Mouse (Mus musculus) CH12.LX (cell line): ENCODE data around the gene Exo5. TPM values are rescaled to one million over a fixed set of nuclear protein-coding genes. Genes with fewer than 3 reads are reported as not detected.

Experiments
- DNase-seq: peaks from one replicate; pipeline ENCODE4 v3.0.0-alpha.2; 2013; ENCODE audit errors: extremely low read depth
- H3K27ac ChIP-seq: 2 replicates; pipeline ENCODE4 v1.5.1; 2012; ENCODE audit warnings: low read depth, mild to moderate bottlenecking, control low read depth, moderate library complexity; ENCODE audit not compliant: insufficient read depth
- H3K27me3 ChIP-seq: replicated peaks from 2 replicates; pipeline ENCODE3; 2012; ENCODE audit warnings: inconsistent platforms
- H3K36me3 ChIP-seq, 2 experiments: replicated peaks in 1 of 2; 2 replicates each; pipeline versions ENCODE3 to v1.6.1; 2012; ENCODE audit warnings: inconsistent platforms in 1 of 2, low read length in 1 of 2, mild to moderate bottlenecking in 1 of 2, mixed read lengths in 1 of 2, moderate library complexity in 1 of 2; ENCODE audit not compliant: control insufficient read depth in 1 of 2, insufficient read depth in 1 of 2
- H3K4me1 ChIP-seq, 2 experiments: 2 replicates each; pipeline ENCODE4 v1.6.1; 2012; ENCODE audit warnings: inconsistent platforms in 1 of 2, moderate library complexity in 1 of 2; ENCODE audit not compliant: insufficient read depth in 2 of 2, control insufficient read depth in 1 of 2
- H3K4me2 ChIP-seq: 2 replicates; pipeline ENCODE4 v1.6.1; 2012; ENCODE audit warnings: low read depth, mild to moderate bottlenecking, control low read depth; ENCODE audit not compliant: poor library complexity, insufficient read depth, severe bottlenecking
- H3K4me3 ChIP-seq, 3 experiments: fragments of 150-350 bp in 1 of 3; sonication (generic) in 1 of 3; replicated peaks in 1 of 3; 2 replicates each; pipeline versions ENCODE3 to v1.5.1; 2011 to 2012; ENCODE audit warnings: low read depth in 2 of 3, low read length in 2 of 3, mild to moderate bottlenecking in 2 of 3, moderate library complexity in 2 of 3, control low read depth in 1 of 3, improper control_type of control experiment in 1 of 3, inconsistent platforms in 1 of 3, mixed read lengths in 1 of 3; ENCODE audit not compliant: poor library complexity in 1 of 3
- H3K79me2 ChIP-seq: replicated peaks from 2 replicates; pipeline ENCODE4 v1.6.1; 2012; ENCODE audit warnings: mild to moderate bottlenecking, moderate library complexity; ENCODE audit not compliant: control insufficient read depth, poor library complexity, insufficient read depth, severe bottlenecking; ENCODE audit errors: extremely low read depth
- H3K9ac ChIP-seq: 2 replicates; pipeline ENCODE4 v1.6.1; 2012; ENCODE audit warnings: low read depth, mild to moderate bottlenecking, control low read depth, moderate library complexity; ENCODE audit not compliant: insufficient read depth
- H3K9me3 ChIP-seq: replicated peaks from 2 replicates; pipeline ENCODE3; 2012; ENCODE audit warnings: low read length, inconsistent platforms, mixed read lengths
- BHLHE40 ChIP-seq: IDR thresholded peaks from 2 replicates; pipeline ENCODE4 v1.6.1; 2011; ENCODE audit warnings: mild to moderate bottlenecking, low read depth, low read length, improper control_type of control experiment
- CTCF ChIP-seq, 2 experiments: IDR thresholded peaks in 1 of 2; conservative IDR thresholded peaks in 1 of 2; 2 replicates each; pipeline ENCODE4 v1.5.1; 2011 to 2012; ENCODE audit warnings: low read depth in 2 of 2, low read length in 2 of 2, improper control_type of control experiment in 1 of 2, inconsistent platforms in 1 of 2, mild to moderate bottlenecking in 1 of 2, moderate library complexity in 1 of 2
- IRF4 ChIP-seq: IDR thresholded peaks from 2 replicates; pipeline ENCODE4 v1.6.1; 2014; ENCODE audit warnings: low read depth, mild to moderate bottlenecking, inconsistent platforms, low read length, improper control_type of control experiment
- JUN ChIP-seq: IDR thresholded peaks from 2 replicates; pipeline ENCODE4 v1.6.1; 2011; ENCODE audit warnings: low read depth, mild to moderate bottlenecking, low read length, improper control_type of control experiment, moderate library complexity; ENCODE audit not compliant: insufficient read depth
- JUND ChIP-seq: conservative IDR thresholded peaks from 2 replicates; pipeline ENCODE4 v1.6.1; 2011; ENCODE audit warnings: low read depth, low read length, improper control_type of control experiment
- MAFK ChIP-seq: IDR thresholded peaks from 2 replicates; pipeline ENCODE4 v1.6.1; 2011; ENCODE audit warnings: low read length, improper control_type of control experiment; ENCODE audit not compliant: insufficient replicate concordance
- MAX ChIP-seq: IDR thresholded peaks from 2 replicates; pipeline ENCODE4 v1.6.1; 2011; ENCODE audit warnings: low read length, improper control_type of control experiment
- MXI1 ChIP-seq: IDR thresholded peaks from 2 replicates; pipeline ENCODE4 v1.6.1; 2011; ENCODE audit warnings: mild to moderate bottlenecking, low read depth, low read length, improper control_type of control experiment
- MYC ChIP-seq: IDR thresholded peaks from 2 replicates; pipeline ENCODE4 v1.6.1; 2011; ENCODE audit warnings: low read depth, mild to moderate bottlenecking, improper control_type of control experiment, low read length
- NRF1 ChIP-seq: IDR thresholded peaks from 2 replicates; pipeline ENCODE4 v1.6.1; 2014; ENCODE audit warnings: low read depth, mild to moderate bottlenecking, inconsistent platforms, low read length, improper control_type of control experiment, moderate library complexity
- RAD21 ChIP-seq: IDR thresholded peaks from 2 replicates; pipeline ENCODE4 v1.6.1; 2011; ENCODE audit warnings: low read depth, mild to moderate bottlenecking, low read length, improper control_type of control experiment, moderate library complexity
- RCOR1 ChIP-seq: conservative IDR thresholded peaks from 2 replicates; pipeline ENCODE4 v1.6.1; 2012; ENCODE audit warnings: low read depth, mild to moderate bottlenecking, inconsistent platforms, low read length, improper control_type of control experiment
- SIN3A ChIP-seq: IDR thresholded peaks from 2 replicates; pipeline ENCODE4 v1.6.1; 2012; ENCODE audit warnings: low read length, improper control_type of control experiment, inconsistent platforms
- SMC3 ChIP-seq: IDR thresholded peaks from 2 replicates; pipeline ENCODE4 v1.6.1; 2011; ENCODE audit warnings: low read depth, low read length, improper control_type of control experiment
- UBTF ChIP-seq: IDR thresholded peaks from 2 replicates; pipeline ENCODE4 v1.6.1; 2012; ENCODE audit warnings: low read depth, mild to moderate bottlenecking, inconsistent platforms, low read length, improper control_type of control experiment, moderate library complexity
- USF1 ChIP-seq: IDR thresholded peaks from 2 replicates; pipeline ENCODE4 v1.6.1; 2014; ENCODE audit warnings: low read depth, mild to moderate bottlenecking, inconsistent platforms, low read length, improper control_type of control experiment
- USF2 ChIP-seq: conservative IDR thresholded peaks from 2 replicates; pipeline ENCODE4 v1.6.1; 2011; ENCODE audit warnings: low read depth, low read length, improper control_type of control experiment
- ZKSCAN1 ChIP-seq: IDR thresholded peaks from 2 replicates; pipeline ENCODE4 v1.6.1; 2012; ENCODE audit warnings: low read depth, inconsistent platforms, low read length, improper control_type of control experiment, borderline replicate concordance
- dilution Hi-C: fragments of 300-500 bp; cut with MboI; formaldehyde crosslinking; loops from 2 replicates; pipeline ENCODE4 v1.14.3; 2020; ENCODE audit warnings: low sequenced_read_pairs; ENCODE audit not compliant: extremely low pct_unique_long_range_greater_than_20kb, extremely low pct_ligation_motif_present
- in situ Hi-C: fragments of 300-500 bp; cut with MboI; formaldehyde crosslinking; loops from 3 replicates; pipeline ENCODE4 v1.14.3; 2019; ENCODE audit warnings: low sequenced_read_pairs, low pct_ligation_motif_present, low pct_unique_long_range_greater_than_20kb, mixed read lengths
- polyA plus RNA-seq: library from polyadenylated mRNA; unstranded; fragments of >175 nt; gene quantifications from 2 replicates; pipeline ENCODE4 v1.2.1, GENCODE M21; 2012; ENCODE audit warnings: low read depth; ENCODE audit not compliant: insufficient read length
- total RNA-seq, 2 experiments: library from RNA; depleted of rRNA; stranded (reverse); fragments of 300-350 nt in 1 of 2; fragments of >200 nt in 1 of 2; gene quantifications; 2 replicates each; pipeline ENCODE4 v1.2.3; 2012 to 2014

The Exo5 gene
- total and polyA plus RNA-seq, 3 experiments: 13.4 to 25.3 (median 23.0) TPM

GRCm38 (mm10) chr4:120928686-120929085, 3.9 kb upstream of the Exo5 start:
- peaks cover 0 to 3% of the 10 kb centered on the region in 2 experiments; a peak in 1 of 4 replicates for H3K4me1 ChIP-seq
- no peaks in the 10 kb centered on the region for H3K27me3 ChIP-seq
- no peak overlapping the region for H3K27ac ChIP-seq
- H3K9ac ChIP-seq: no peak overlapping the region
- H3K4me3 ChIP-seq: no peak overlapping the region
- H3K36me3 ChIP-seq: peaks cover 0 to 7% of the 10 kb centered on the region in 2 experiments
- TF ChIP-seq RAD21: no peak; the same call in 1 of the 2 replicates
- TF ChIP-seq RCOR1: no peak
- TF ChIP-seq NRF1: no peak
- TF ChIP-seq CTCF (conservative IDR thresholded peaks at IDR 0.05 in 1 of 2, IDR thresholded peaks at IDR 0.05 in 1 of 2; ENCODE audit: low read depth in 2 of 2, low read length in 2 of 2): peak in 1 of 2 experiments; percentile 45; a peak in 2 of 4 replicates
- TF ChIP-seq SMC3: peak; percentile 25; the same call in 1 of the 2 replicates
- no peak for TF ChIP-seq MAX
- TF ChIP-seq JUN: no peak
- H3K9me3 ChIP-seq: peaks cover 11% of the 10 kb centered on the region
- dilution Hi-C loops: no loop called here
- in situ Hi-C loops: no loop called here
- no peaks in the 10 kb centered on the region; the same call in 1 of the 2 replicates for H3K79me2 ChIP-seq
- no peak for DNase-seq
- H3K4me2 ChIP-seq: no peak overlapping the region

GRCm38 (mm10) chr4:120925386-120925785, 569 bp upstream of the Exo5 start:
- Histone ChIP-seq H3K9ac (peak overlapping the region; percentile 69), H3K4me2 (peak overlapping the region; percentile 10), H3K36me3 (peaks cover 14 to 18% of the 10 kb centered on the region in 2 experiments), H3K9me3 (peaks cover 5% of the 10 kb centered on the region), H3K79me2 (peaks cover 6% of the 10 kb centered on the region), H3K27ac (no peak overlapping the region), H3K4me1 (peaks cover 4 to 24% of the 10 kb centered on the region in 2 experiments; a peak in 3 of 4 replicates), H3K27me3 (no peaks in the 10 kb centered on the region), H3K4me3 (peak overlapping the region; percentile 63 to 70 (median 70))
- dilution Hi-C loops (no loop called here), in situ Hi-C loops (no loop called here)
- TF ChIP-seq MXI1 (peak; percentile 90), SIN3A (peak; percentile 70; the same call in 1 of the 2 replicates), IRF4 (0 out of 2 replicates have a peak, but pooled peaks have one; percentile 31), MAX (peak; percentile 91), RAD21 (peak; percentile 48), USF2 (peak; percentile 67), ZKSCAN1 (no peak), MYC (peak; percentile 82), JUN (no peak), BHLHE40 (no peak), SMC3 (peak; percentile 53), CTCF (conservative IDR thresholded peaks at IDR 0.05 in 1 of 2, IDR thresholded peaks at IDR 0.05 in 1 of 2; ENCODE audit: low read depth in 2 of 2, low read length in 2 of 2) (peak in 1 of 2 experiments; percentile 71; a peak in 2 of 4 replicates), JUND (no peak), RCOR1 (no peak), UBTF (0 out of 2 replicates have a peak, but pooled peaks have one; percentile 51), MAFK (no peak), USF1 (peak; percentile 79)
- DNase-seq: peak; percentile 74
